Mouse (Mus musculus): Measurements from ENCODE around the gene Ctsl.

The Ctsl gene

DNA sequence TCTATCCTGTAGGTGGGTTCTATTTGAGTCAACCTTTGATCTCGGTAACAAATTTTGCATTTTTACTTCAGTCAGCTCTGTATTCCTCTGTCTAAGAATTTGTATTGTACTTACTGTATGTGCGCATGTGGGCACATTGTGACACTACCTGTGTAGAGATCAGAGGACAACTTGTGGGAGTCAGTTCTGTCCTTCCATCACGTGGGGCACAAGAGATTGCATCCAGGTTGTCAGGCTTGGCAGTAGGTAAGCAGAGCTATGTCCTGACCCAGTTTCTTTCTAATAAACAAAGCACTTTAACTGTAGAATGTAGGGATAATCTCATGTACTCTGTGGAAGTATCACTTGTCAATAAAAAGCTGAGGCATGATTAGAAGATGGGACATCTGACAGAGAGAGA, 56.6 kb downstream of the Ctsl start:
- DNase-seq (ENCODE audit: low read depth in 2 of 2, low spot score in 2 of 2), result no peak

DNA sequence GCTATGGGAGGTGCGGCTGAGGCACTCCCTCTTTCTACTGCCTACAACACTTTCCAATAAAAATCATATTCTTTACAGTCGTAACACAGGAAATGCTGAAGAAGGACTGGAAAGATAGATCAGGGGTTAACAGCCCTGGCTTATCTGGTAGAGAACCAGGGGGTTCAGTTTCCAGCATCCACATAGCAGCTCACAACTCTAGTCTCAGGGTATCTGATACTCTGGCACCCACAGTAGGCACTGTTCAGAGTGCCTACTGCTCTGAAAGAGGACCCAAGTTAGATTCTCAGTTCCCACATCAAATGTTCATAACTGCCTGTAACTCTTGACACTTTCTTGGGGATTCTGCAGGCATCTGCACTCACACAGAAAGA, 57.8 kb downstream of the Ctsl start:
- no peak for DNase-seq (ENCODE audit: low read depth in 2 of 2, low spot score in 2 of 2)

DNA sequence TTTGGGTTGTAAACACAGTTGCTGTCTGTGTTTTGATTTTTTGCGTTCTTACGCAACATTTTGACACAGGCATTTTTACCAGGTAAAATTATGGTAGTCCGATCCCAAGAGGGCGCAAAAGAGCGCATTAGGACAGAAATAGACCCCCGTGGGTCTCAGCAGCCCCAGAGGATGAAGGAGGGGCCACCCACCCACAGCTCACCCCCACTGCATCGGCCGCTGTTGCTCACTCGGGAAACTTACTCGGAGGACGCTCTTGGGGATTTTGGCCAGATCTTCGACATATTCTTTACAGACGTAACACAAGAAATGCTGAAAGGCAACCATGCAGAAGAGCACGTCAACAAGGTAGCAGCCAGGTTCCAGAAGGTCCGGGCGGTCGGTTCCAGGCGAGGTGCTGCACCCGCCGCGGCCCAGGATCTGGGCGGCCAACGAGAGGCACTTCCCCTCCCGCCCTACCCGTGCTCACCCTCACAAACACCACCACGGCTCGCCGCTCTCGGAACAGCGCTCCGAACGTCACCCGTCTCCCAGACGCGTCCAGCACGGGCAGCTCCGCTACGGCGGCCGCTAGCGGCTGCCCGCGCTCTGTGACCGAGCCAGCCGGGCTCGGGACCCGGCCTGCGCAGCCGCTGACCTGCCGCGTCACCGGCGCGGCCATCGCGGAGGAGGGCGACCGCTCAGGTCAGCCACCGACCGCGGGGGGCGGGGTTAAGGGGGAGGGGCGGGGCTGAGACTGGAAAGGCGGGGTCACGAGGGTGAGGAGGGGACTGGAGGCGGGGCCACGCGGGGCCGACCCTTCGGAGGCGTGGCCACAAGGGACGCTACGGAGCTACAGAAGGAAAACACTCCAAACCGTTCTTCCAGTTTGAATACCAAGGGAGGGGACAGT, 58.4 kb downstream of the Ctsl start, which contains the start of gene Aaed1:
Gene Aaed1, minus strand, starts transcription at position 687 of the 892 bp plus-strand sequence.
- peak; percentile 67 to 71 for DNase-seq (ENCODE audit: low read depth in 2 of 2, low spot score in 2 of 2)

DNA sequence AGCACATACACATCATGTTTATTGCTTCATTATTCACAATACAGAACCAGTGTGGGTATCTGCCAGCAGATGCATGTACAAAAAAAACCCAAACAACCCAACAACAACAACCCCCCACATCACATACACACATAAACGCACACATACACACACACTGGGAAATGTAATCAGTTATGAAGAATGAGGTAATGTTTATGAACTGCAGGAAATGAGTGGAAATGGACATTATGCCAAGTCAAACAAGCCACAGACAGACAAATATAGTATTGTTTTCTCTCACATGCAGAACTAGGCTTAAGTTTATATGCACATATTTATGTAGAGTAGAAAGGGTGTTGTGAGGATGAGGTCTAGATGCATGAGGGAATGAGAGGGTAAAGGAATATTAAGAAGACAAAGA, 59.4 kb downstream of the Ctsl start:
- DNase-seq (ENCODE audit: low read depth in 2 of 2, low spot score in 2 of 2), result no peak

DNA sequence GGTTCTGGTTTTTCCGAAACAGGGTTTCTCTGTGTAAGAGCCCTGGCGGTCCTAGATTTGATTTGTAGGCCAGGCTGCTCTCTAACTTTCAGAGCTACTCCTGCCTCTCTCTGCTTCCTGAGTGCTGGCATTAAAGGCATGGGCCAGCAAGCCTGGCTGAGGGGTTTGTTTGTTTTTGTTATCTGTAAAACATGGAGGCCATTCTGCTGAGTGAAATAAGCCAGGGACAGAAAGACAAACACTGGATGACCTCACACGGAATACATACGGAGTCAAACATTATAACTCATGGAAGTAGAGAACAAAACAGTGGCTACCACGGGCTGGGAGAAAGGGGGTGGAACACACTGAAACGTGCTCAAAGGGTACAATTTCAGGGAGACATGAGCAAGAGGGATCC, 60.1 kb downstream of the Ctsl start:
- no peak for DNase-seq (ENCODE audit: low read depth in 2 of 2, low spot score in 2 of 2)

DNA sequence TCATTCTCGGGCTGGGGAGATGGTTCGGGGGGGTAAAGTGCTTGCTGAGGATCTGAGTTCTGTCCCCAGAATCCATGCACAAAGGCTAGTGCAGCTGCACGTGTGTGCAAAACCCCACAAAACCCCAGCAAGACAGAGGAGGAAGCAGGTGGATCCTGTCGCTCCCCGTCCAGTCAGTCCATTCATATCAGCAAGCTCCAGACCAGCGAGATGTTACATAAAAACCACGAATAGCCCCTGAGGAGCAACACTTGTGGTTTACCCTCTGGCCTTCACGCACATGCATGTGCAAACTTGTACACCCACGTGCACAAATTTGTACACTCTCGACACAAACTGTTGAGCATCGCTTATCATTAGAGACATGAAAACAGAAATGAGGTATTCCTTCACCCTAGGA, 60.8 kb downstream of the Ctsl start:
- DNase-seq (ENCODE audit: low read depth in 2 of 2, low spot score in 2 of 2), result no peak
